Mouse (Mus musculus): Measurements from ENCODE around the gene Supt5. TPM values are rescaled to one million over a fixed set of nuclear protein-coding genes. Genes with fewer than 3 reads are reported as not detected.

Supt5 gene
- polyA plus RNA-seq, 1 experiment, result 86.8 TPM

GRCm38 (mm10) chr7:28370051-28370450 lies 31.5 kb upstream of the Supt5 start:
- TF ChIP-seq CTCF (conservative IDR thresholded peaks at IDR 0.05; ENCODE audit: insufficient read depth, insufficient read length, low read depth, low read length) (no peak), POLR2A (IDR thresholded peaks at IDR 0.05; ENCODE audit: low read depth, low read length) (no peak)
- H3K4me3 ChIP-seq (ENCODE audit: insufficient read depth, low read depth, low read length), result no peak overlapping the region
- no peak overlapping the region for H3K27ac ChIP-seq (ENCODE audit: insufficient read depth, low read depth, low read length)
- no peaks in the 10 kb centered on the region; the same call in 1 of the 2 replicates for H3K4me1 ChIP-seq (ENCODE audit: control insufficient read depth, insufficient read depth, low read length)
- WGBS, result 85% methylated on average over 14 of the region's 14 CpGs
- no peaks in the 10 kb centered on the region for H3K36me3 ChIP-seq (ENCODE audit: control insufficient read depth, insufficient read depth, low read length)
- no peaks in the 10 kb centered on the region for H3K27me3 ChIP-seq (replicated peaks; ENCODE audit: control insufficient read depth, insufficient read depth, low read length)
- DNase-seq, result no peak

- 89% methylated on average over 16 of the region's 16 CpGs for WGBS
- no peak for DNase-seq
- H3K36me3 ChIP-seq (ENCODE audit: control insufficient read depth, insufficient read depth, low read length), result no peaks in the 10 kb centered on the region
These were observed 29.9 kb upstream of the Supt5 start for GRCm38 (mm10) chr7:28368276-28368920.

GRCm38 (mm10) chr7:28367663-28368275 lies 29.2 kb upstream of the Supt5 start:
- no peak for TF ChIP-seq CTCF (conservative IDR thresholded peaks at IDR 0.05; ENCODE audit: insufficient read depth, insufficient read length, low read depth, low read length)
- no peak for TF ChIP-seq POLR2A (IDR thresholded peaks at IDR 0.05; ENCODE audit: low read depth, low read length)
- Histone ChIP-seq H3K4me3 (ENCODE audit: insufficient read depth, low read depth, low read length) (no peak overlapping the region), H3K27ac (ENCODE audit: insufficient read depth, low read depth, low read length) (no peak overlapping the region), H3K36me3 (ENCODE audit: control insufficient read depth, insufficient read depth, low read length) (no peaks in the 10 kb centered on the region), H3K27me3 (replicated peaks; ENCODE audit: control insufficient read depth, insufficient read depth, low read length) (no peaks in the 10 kb centered on the region), H3K4me1 (ENCODE audit: control insufficient read depth, insufficient read depth, low read length) (no peaks in the 10 kb centered on the region)
- WGBS, result 89% methylated on average over 16 of the region's 16 CpGs
- DNase-seq, result no peak

More at GRCm38 (mm10) chr7:28368276-28368920, 29.9 kb upstream of the Supt5 start:
- TF ChIP-seq CTCF (conservative IDR thresholded peaks at IDR 0.05; ENCODE audit: insufficient read depth, insufficient read length, low read depth, low read length) (no peak), POLR2A (IDR thresholded peaks at IDR 0.05; ENCODE audit: low read depth, low read length) (no peak)
- Histone ChIP-seq H3K4me3 (ENCODE audit: insufficient read depth, low read depth, low read length) (no peak overlapping the region), H3K4me1 (ENCODE audit: control insufficient read depth, insufficient read depth, low read length) (no peaks in the 10 kb centered on the region), H3K27ac (ENCODE audit: insufficient read depth, low read depth, low read length) (no peak overlapping the region), H3K27me3 (replicated peaks; ENCODE audit: control insufficient read depth, insufficient read depth, low read length) (no peaks in the 10 kb centered on the region)

- Histone ChIP-seq H3K4me1 (ENCODE audit: control insufficient read depth, insufficient read depth, low read length) (peaks cover 5% of the 10 kb centered on the region), H3K27ac (ENCODE audit: insufficient read depth, low read depth, low read length) (no peak overlapping the region), H3K27me3 (replicated peaks; ENCODE audit: control insufficient read depth, insufficient read depth, low read length) (no peaks in the 10 kb centered on the region), H3K4me3 (ENCODE audit: insufficient read depth, low read depth, low read length) (no peak overlapping the region), H3K36me3 (ENCODE audit: control insufficient read depth, insufficient read depth, low read length) (no peaks in the 10 kb centered on the region)
- DNase-seq, result no peak
- TF ChIP-seq CTCF (conservative IDR thresholded peaks at IDR 0.05; ENCODE audit: insufficient read depth, insufficient read length, low read depth, low read length) (no peak), POLR2A (IDR thresholded peaks at IDR 0.05; ENCODE audit: low read depth, low read length) (no peak)
- 68% methylated on average over 16 of the region's 16 CpGs for WGBS
These were observed 24.0 kb upstream of the Supt5 start for GRCm38 (mm10) chr7:28362441-28363060.

GRCm38 (mm10) chr7:28361647-28362341 lies 23.2 kb upstream of the Supt5 start:
- 87% methylated on average over 20 of the region's 20 CpGs for WGBS
- Histone ChIP-seq H3K4me3 (ENCODE audit: insufficient read depth, low read depth, low read length) (no peak overlapping the region), H3K36me3 (ENCODE audit: control insufficient read depth, insufficient read depth, low read length) (no peaks in the 10 kb centered on the region), H3K27ac (ENCODE audit: insufficient read depth, low read depth, low read length) (no peak overlapping the region), H3K4me1 (ENCODE audit: control insufficient read depth, insufficient read depth, low read length) (peaks cover 10% of the 10 kb centered on the region), H3K27me3 (replicated peaks; ENCODE audit: control insufficient read depth, insufficient read depth, low read length) (no peaks in the 10 kb centered on the region)
- no peak for DNase-seq
- TF ChIP-seq POLR2A (IDR thresholded peaks at IDR 0.05; ENCODE audit: low read depth, low read length) (no peak), CTCF (conservative IDR thresholded peaks at IDR 0.05; ENCODE audit: insufficient read depth, insufficient read length, low read depth, low read length) (no peak)

- Histone ChIP-seq H3K36me3 (ENCODE audit: control insufficient read depth, insufficient read depth, low read length) (no peaks in the 10 kb centered on the region), H3K27ac (ENCODE audit: insufficient read depth, low read depth, low read length) (no peak overlapping the region), H3K4me1 (ENCODE audit: control insufficient read depth, insufficient read depth, low read length) (peaks cover 10% of the 10 kb centered on the region), H3K27me3 (replicated peaks; ENCODE audit: control insufficient read depth, insufficient read depth, low read length) (no peaks in the 10 kb centered on the region), H3K4me3 (ENCODE audit: insufficient read depth, low read depth, low read length) (no peak overlapping the region)
- WGBS, result 89% methylated on average over 6 of the region's 6 CpGs
- no peak for TF ChIP-seq POLR2A (IDR thresholded peaks at IDR 0.05; ENCODE audit: low read depth, low read length)
- no peak for TF ChIP-seq CTCF (conservative IDR thresholded peaks at IDR 0.05; ENCODE audit: insufficient read depth, insufficient read length, low read depth, low read length)
- no peak for DNase-seq
These were observed 21.7 kb upstream of the Supt5 start for GRCm38 (mm10) chr7:28360291-28360690.

GRCm38 (mm10) chr7:28359854-28360253 lies 21.3 kb upstream of the Supt5 start:
- H3K27me3 ChIP-seq (replicated peaks; ENCODE audit: control insufficient read depth, insufficient read depth, low read length), result no peaks in the 10 kb centered on the region
- no peaks in the 10 kb centered on the region for H3K36me3 ChIP-seq (ENCODE audit: control insufficient read depth, insufficient read depth, low read length)
- peaks cover 10% of the 10 kb centered on the region for H3K4me1 ChIP-seq (ENCODE audit: control insufficient read depth, insufficient read depth, low read length)
- H3K4me3 ChIP-seq (ENCODE audit: insufficient read depth, low read depth, low read length), result no peak overlapping the region
- WGBS, result 86% methylated on average over 10 of the region's 10 CpGs
- no peak for TF ChIP-seq POLR2A (IDR thresholded peaks at IDR 0.05; ENCODE audit: low read depth, low read length)
- TF ChIP-seq CTCF (conservative IDR thresholded peaks at IDR 0.05; ENCODE audit: insufficient read depth, insufficient read length, low read depth, low read length), result no peak
- no peak overlapping the region for H3K27ac ChIP-seq (ENCODE audit: insufficient read depth, low read depth, low read length)
- DNase-seq, result no peak

All from kidney, adult 2 months (tissue).